Mouse (Mus musculus): ENCODE results near the gene Ccdc57. TPM values are rescaled to one million over a fixed set of nuclear protein-coding genes. Genes with fewer than 3 reads are reported as not detected.

Gene Ccdc57
- polyA plus RNA-seq, 1 experiment from 2014 or later = 7.0 TPM

GRCm38 (mm10) chr11:120948861-120949851, 16.5 kb upstream of the Ccdc57 start:
- Histone ChIP-seq H3K36me3 (ENCODE audit: control insufficient read depth, insufficient read depth, low read length) (no peaks in the 10 kb centered on the region), H3K27me3 (ENCODE audit: control insufficient read depth, insufficient read depth, low read length) (peaks cover 27% of the 10 kb centered on the region), H3K4me1 (ENCODE audit: control insufficient read depth, insufficient read depth, low read length) (peaks cover 12% of the 10 kb centered on the region), H3K9me3 (ENCODE audit: control insufficient read depth, low read length) (no peaks in the 10 kb centered on the region), H3K4me3 (replicated peaks; ENCODE audit: low read depth, low read length) (peak overlapping the region; percentile 34), H3K27ac (replicated peaks; ENCODE audit: low read depth, low read length) (no peak overlapping the region), H3K9ac (replicated peaks; ENCODE audit: low read length) (peak overlapping the region; percentile 20; the same call in 1 of the 2 replicates), H3K4me2 (ENCODE audit: low read length) (peak overlapping the region; percentile 58)
- WGBS = 1% methylated on average over 70 of the region's 75 CpGs
- ATAC-seq (ENCODE audit: low FRiP score, low TSS enrichment) = no peak
- DNase-seq = peak; percentile 64

GRCm38 (mm10) chr11:120948328-120948727, 15.7 kb upstream of the Ccdc57 start, which contains the start of gene Slc16a3:
Gene Slc16a3 (plus strand): TSS chr11:120948480.
- Histone ChIP-seq H3K4me2 (ENCODE audit: low read length) (peak within 1 kb of the TSS; percentile 58), H3K9me3 (ENCODE audit: control insufficient read depth, low read length) (no peaks in the 10 kb centered on the region), H3K4me1 (ENCODE audit: control insufficient read depth, insufficient read depth, low read length) (peaks cover 12% of the 10 kb centered on the region), H3K27me3 (ENCODE audit: control insufficient read depth, insufficient read depth, low read length) (peaks cover 27% of the 10 kb centered on the region), H3K27ac (replicated peaks; ENCODE audit: low read depth, low read length) (no peak within 1 kb of the TSS), H3K36me3 (ENCODE audit: control insufficient read depth, insufficient read depth, low read length) (no peaks in the 10 kb centered on the region), H3K4me3 (replicated peaks; ENCODE audit: low read depth, low read length) (peak within 1 kb of the TSS; percentile 34), H3K9ac (replicated peaks; ENCODE audit: low read length) (peak within 1 kb of the TSS; percentile 20; the same call in 1 of the 2 replicates)
- DNase-seq = no peak
- WGBS = 38% methylated on average over 12 of the region's 12 CpGs
- no peak for ATAC-seq (ENCODE audit: low FRiP score, low TSS enrichment)

GRCm38 (mm10) chr11:120945926-120946325, 13.3 kb upstream of the Ccdc57 start:
- H3K9ac ChIP-seq (replicated peaks; ENCODE audit: low read length) = no peak overlapping the region
- H3K4me2 ChIP-seq (ENCODE audit: low read length) = no peak overlapping the region
- H3K27ac ChIP-seq (replicated peaks; ENCODE audit: low read depth, low read length) = no peak overlapping the region
- no peak for DNase-seq
- no peaks in the 10 kb centered on the region for H3K36me3 ChIP-seq (ENCODE audit: control insufficient read depth, insufficient read depth, low read length)
- peaks cover 27% of the 10 kb centered on the region for H3K27me3 ChIP-seq (ENCODE audit: control insufficient read depth, insufficient read depth, low read length)
- no peaks in the 10 kb centered on the region for H3K9me3 ChIP-seq (ENCODE audit: control insufficient read depth, low read length)
- no peak overlapping the region for H3K4me3 ChIP-seq (replicated peaks; ENCODE audit: low read depth, low read length)
- ATAC-seq (ENCODE audit: low FRiP score, low TSS enrichment) = no peak
- WGBS = 86% methylated on average over 5 of the region's 5 CpGs
- peaks cover 1% of the 10 kb centered on the region for H3K4me1 ChIP-seq (ENCODE audit: control insufficient read depth, insufficient read depth, low read length)

DNA sequence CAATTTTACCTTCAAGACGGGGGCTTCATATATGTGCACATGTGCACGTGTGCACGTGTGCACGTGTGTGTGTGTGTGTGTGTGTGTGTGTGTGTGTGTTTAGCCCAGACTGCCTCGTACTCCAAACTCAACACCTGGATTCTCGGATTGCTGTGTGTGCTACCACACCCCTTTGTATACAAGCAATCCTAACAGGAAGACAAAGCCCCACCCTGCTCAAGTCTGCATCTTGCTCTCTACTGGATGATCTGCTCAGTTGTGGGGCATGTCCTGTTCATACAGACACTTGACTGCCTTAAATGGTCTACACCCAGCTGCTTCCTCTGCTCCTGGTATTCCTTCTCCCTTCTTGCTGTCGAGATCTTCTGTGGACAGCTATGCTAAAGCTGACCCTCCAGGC, 12.6 kb upstream of the Ccdc57 start:
- Histone ChIP-seq H3K4me3 (replicated peaks; ENCODE audit: low read depth, low read length) (no peak overlapping the region), H3K4me1 (ENCODE audit: control insufficient read depth, insufficient read depth, low read length) (no peaks in the 10 kb centered on the region), H3K27ac (replicated peaks; ENCODE audit: low read depth, low read length) (no peak overlapping the region), H3K36me3 (ENCODE audit: control insufficient read depth, insufficient read depth, low read length) (no peaks in the 10 kb centered on the region), H3K4me2 (ENCODE audit: low read length) (no peak overlapping the region), H3K9ac (replicated peaks; ENCODE audit: low read length) (no peak overlapping the region), H3K27me3 (ENCODE audit: control insufficient read depth, insufficient read depth, low read length) (peaks cover 24% of the 10 kb centered on the region), H3K9me3 (ENCODE audit: control insufficient read depth, low read length) (no peaks in the 10 kb centered on the region)
- ATAC-seq (ENCODE audit: low FRiP score, low TSS enrichment) (no peak), DNase-seq (no peak)
- WGBS = 84% methylated on average over 7 of the region's 7 CpGs

- H3K36me3 ChIP-seq (ENCODE audit: control insufficient read depth, insufficient read depth, low read length) = no peaks in the 10 kb centered on the region
- ATAC-seq (ENCODE audit: low FRiP score, low TSS enrichment) (no peak), DNase-seq (no peak)
- H3K9me3 ChIP-seq (ENCODE audit: control insufficient read depth, low read length) = no peaks in the 10 kb centered on the region
- 90% methylated on average over 6 of the region's 6 CpGs for WGBS
- no peaks in the 10 kb centered on the region for H3K4me1 ChIP-seq (ENCODE audit: control insufficient read depth, insufficient read depth, low read length)
- H3K4me2 ChIP-seq (ENCODE audit: low read length) = no peak overlapping the region
- no peak overlapping the region for H3K27ac ChIP-seq (replicated peaks; ENCODE audit: low read depth, low read length)
- no peaks in the 10 kb centered on the region; the same call in 1 of the 2 replicates for H3K27me3 ChIP-seq (ENCODE audit: control insufficient read depth, insufficient read depth, low read length)
- H3K4me3 ChIP-seq (replicated peaks; ENCODE audit: low read depth, low read length) = no peak overlapping the region
- no peak overlapping the region for H3K9ac ChIP-seq (replicated peaks; ENCODE audit: low read length)
These were observed 8.3 kb upstream of the Ccdc57 start for GRCm38 (mm10) chr11:120940959-120941358.

DNA sequence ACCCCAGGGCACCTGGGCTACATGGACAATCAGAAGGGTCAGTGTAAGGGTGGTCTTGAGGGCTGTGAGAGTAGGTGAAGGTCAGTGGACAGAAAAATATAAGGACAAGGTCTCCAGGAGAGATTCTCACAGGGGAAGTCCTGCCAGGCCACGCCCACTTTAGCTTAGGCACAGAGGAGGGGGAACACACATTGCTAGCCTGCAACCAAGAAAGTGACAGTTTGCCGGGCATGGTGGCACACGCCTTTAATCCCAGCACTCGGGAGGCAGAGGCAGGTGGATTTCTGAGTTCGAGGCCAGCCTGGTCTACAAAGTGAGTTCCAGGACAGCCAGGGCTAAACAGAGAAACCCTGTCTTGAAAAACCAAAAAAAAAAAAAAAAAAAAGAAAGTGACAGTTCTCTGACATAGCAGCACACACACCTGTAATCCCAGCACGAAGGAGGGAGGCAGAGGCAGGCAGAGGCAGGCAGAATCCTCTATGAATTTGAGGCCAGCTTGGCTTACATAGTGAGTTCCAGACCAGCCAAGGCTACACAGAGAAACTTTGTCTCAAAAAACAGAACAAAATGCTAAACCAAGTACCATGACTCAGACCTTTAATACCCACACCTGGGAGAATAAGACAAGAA, 7.2 kb upstream of the Ccdc57 start:
- WGBS = 72% methylated on average over 6 of the region's 6 CpGs
- ATAC-seq (ENCODE audit: low FRiP score, low TSS enrichment) = no peak
- Histone ChIP-seq H3K27ac (replicated peaks; ENCODE audit: low read depth, low read length) (no peak overlapping the region), H3K4me1 (ENCODE audit: control insufficient read depth, insufficient read depth, low read length) (no peaks in the 10 kb centered on the region), H3K9me3 (ENCODE audit: control insufficient read depth, low read length) (no peaks in the 10 kb centered on the region), H3K36me3 (ENCODE audit: control insufficient read depth, insufficient read depth, low read length) (no peaks in the 10 kb centered on the region), H3K9ac (replicated peaks; ENCODE audit: low read length) (no peak overlapping the region), H3K27me3 (ENCODE audit: control insufficient read depth, insufficient read depth, low read length) (no peaks in the 10 kb centered on the region; the same call in 1 of the 2 replicates), H3K4me2 (ENCODE audit: low read length) (no peak overlapping the region), H3K4me3 (replicated peaks; ENCODE audit: low read depth, low read length) (no peak overlapping the region)
- no peak for DNase-seq

- Histone ChIP-seq H3K27me3 (ENCODE audit: control insufficient read depth, insufficient read depth, low read length) (no peaks in the 10 kb centered on the region; the same call in 1 of the 2 replicates), H3K9me3 (ENCODE audit: control insufficient read depth, low read length) (no peaks in the 10 kb centered on the region), H3K4me1 (ENCODE audit: control insufficient read depth, insufficient read depth, low read length) (no peaks in the 10 kb centered on the region), H3K9ac (replicated peaks; ENCODE audit: low read length) (no peak overlapping the region), H3K4me2 (ENCODE audit: low read length) (no peak overlapping the region), H3K4me3 (replicated peaks; ENCODE audit: low read depth, low read length) (no peak overlapping the region), H3K36me3 (ENCODE audit: control insufficient read depth, insufficient read depth, low read length) (no peaks in the 10 kb centered on the region), H3K27ac (replicated peaks; ENCODE audit: low read depth, low read length) (no peak overlapping the region)
- WGBS = 54% methylated on average over 4 of the region's 4 CpGs
- DNase-seq (no peak), ATAC-seq (ENCODE audit: low FRiP score, low TSS enrichment) (no peak)
These were observed 6.1 kb upstream of the Ccdc57 start for GRCm38 (mm10) chr11:120938795-120939194.

- Histone ChIP-seq H3K4me2 (ENCODE audit: low read length) (no peak overlapping the region), H3K4me3 (replicated peaks; ENCODE audit: low read depth, low read length) (no peak overlapping the region), H3K4me1 (ENCODE audit: control insufficient read depth, insufficient read depth, low read length) (no peaks in the 10 kb centered on the region), H3K9me3 (ENCODE audit: control insufficient read depth, low read length) (no peaks in the 10 kb centered on the region), H3K36me3 (ENCODE audit: control insufficient read depth, insufficient read depth, low read length) (no peaks in the 10 kb centered on the region), H3K9ac (replicated peaks; ENCODE audit: low read length) (no peak overlapping the region), H3K27ac (replicated peaks; ENCODE audit: low read depth, low read length) (no peak overlapping the region), H3K27me3 (ENCODE audit: control insufficient read depth, insufficient read depth, low read length) (no peaks in the 10 kb centered on the region; the same call in 1 of the 2 replicates)
- no peak for DNase-seq
- no peak for ATAC-seq (ENCODE audit: low FRiP score, low TSS enrichment)
- WGBS = 94% methylated on average over 1 of the region's 1 CpGs
These were observed 5.3 kb upstream of the Ccdc57 start for GRCm38 (mm10) chr11:120937976-120938375.
